Mouse (Mus musculus): Measurements from ENCODE around the gene Tnni1. TPM values are rescaled to one million over a fixed set of nuclear protein-coding genes. Genes with fewer than 3 reads are reported as not detected.

Gene Tnni1
- 1.1 and 1.6 TPM in 2 replicates for total RNA-seq (2012; rRNA removed)

DNA sequence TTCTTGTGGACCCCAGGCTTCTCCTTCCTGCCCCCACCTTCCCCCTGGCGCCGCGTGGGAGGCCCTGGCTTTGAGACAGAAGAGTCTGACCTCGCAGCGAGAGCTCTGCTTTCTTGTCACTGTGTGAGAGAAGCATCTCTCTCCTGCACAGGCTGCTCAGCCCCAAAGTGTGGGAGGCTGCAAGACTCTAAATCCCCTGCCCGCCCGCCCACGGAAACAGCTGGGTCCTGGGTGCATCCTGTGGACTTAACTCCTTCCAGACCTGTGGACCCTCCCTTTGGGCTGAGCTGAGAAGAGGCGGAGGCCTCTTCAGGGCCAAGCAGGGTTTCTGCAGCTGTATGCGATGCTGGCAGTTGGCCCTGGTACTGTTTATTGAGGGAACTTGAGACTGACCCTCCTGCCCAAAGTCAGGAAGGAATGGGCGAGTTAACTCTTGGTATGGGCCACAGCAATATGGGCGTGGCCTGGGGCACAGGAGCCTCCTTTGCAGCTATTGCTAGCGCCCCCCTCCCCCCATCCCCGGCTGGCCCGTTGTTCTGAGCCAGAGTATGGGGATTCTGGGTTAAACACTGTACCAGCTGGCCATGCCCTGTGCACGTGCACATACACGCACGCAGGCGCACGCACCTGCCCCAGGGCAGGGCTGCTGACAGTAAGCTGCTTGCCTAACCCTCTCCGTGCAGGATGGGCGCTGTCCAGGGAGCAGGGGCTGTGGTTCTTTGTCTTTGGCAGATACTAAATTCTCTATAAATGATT is at the start of gene Tnni1:
TSS of gene Tnni1 (plus strand) at position 655 of the 756 bp plus-strand sequence.
- Histone ChIP-seq H3K9me3 (ENCODE audit: control insufficient read depth, insufficient read depth, low read depth, low read length) (no peaks in the 10 kb centered on the region), H3K4me3 (ENCODE audit: insufficient read depth in 1 of 2, low read depth in 1 of 2, low read length in 2 of 2, poor library complexity in 1 of 2, severe bottlenecking in 1 of 2) (no peak within 1 kb of the TSS), H3K9ac (ENCODE audit: insufficient read depth, low read depth, low read length, poor library complexity, severe bottlenecking) (no peak within 1 kb of the TSS), H3K4me1 (ENCODE audit: control insufficient read depth in 2 of 2, insufficient read depth in 2 of 2, low read length in 2 of 2, poor library complexity in 1 of 2) (peaks cover 0 to 8% of the 10 kb centered on the region in 2 experiments; a peak in 1 of 4 replicates), H3K27ac (ENCODE audit: insufficient read depth, low read depth, low read length, poor library complexity, severe bottlenecking) (no peak within 1 kb of the TSS), H3K36me3 (ENCODE audit: control insufficient read depth, insufficient read depth, low read length, poor library complexity, severe bottlenecking) (no peaks in the 10 kb centered on the region)
- in situ Hi-C loops (cut with MboI; ENCODE audit: low sequenced_read_pairs in 2 of 2, unreplicated experiment in 2 of 2), result no loop called here
- no peak for DNase-seq (ENCODE audit: low read depth, low spot score)
- TF ChIP-seq HCFC1 (IDR thresholded peaks at IDR 0.05; ENCODE audit: borderline replicate concordance, insufficient read depth, low read length), result no peak
- TF ChIP-seq ZNF384 (IDR thresholded peaks at IDR 0.05; ENCODE audit: low read depth, low read length), result no peak
- no peak for TF ChIP-seq CHD2 (IDR thresholded peaks at IDR 0.05; ENCODE audit: low read depth, low read length)
- TF ChIP-seq ZC3H11A (IDR thresholded peaks at IDR 0.05; ENCODE audit: borderline replicate concordance, low read depth, low read length), result no peak
- TF ChIP-seq MAFK (IDR thresholded peaks at IDR 0.05; ENCODE audit: insufficient read depth, low read depth, low read length), result no peak

DNA sequence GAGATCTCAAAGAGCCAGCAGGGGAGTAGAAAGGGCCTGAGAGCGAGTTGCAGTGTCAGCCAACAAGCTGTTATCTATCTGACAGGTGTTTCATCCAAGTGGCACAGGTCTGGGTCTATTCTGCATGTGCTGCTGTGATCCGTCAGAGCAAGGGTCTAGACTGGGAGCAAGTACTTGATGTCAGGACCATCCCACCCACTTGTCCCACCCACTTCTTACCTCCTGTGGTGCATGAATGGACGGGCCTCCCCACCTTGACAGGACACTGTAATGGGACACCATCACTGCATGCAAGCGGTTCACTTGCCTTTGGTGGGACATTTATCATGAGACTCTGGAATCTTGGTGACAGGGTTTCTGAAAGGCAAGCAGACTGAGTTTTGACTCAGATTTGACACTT is 49.4 kb upstream of the Tnni1 start:
- Histone ChIP-seq H3K4me3 (ENCODE audit: insufficient read depth in 1 of 2, low read depth in 1 of 2, low read length in 2 of 2, poor library complexity in 1 of 2, severe bottlenecking in 1 of 2) (peak overlapping the region in 1 of 2 experiments; percentile 93; a peak in 3 of 4 replicates), H3K27ac (ENCODE audit: insufficient read depth, low read depth, low read length, poor library complexity, severe bottlenecking) (no peak overlapping the region; the same call in 1 of the 2 replicates), H3K36me3 (ENCODE audit: control insufficient read depth, insufficient read depth, low read length, poor library complexity, severe bottlenecking) (no peaks in the 10 kb centered on the region), H3K9me3 (ENCODE audit: control insufficient read depth, insufficient read depth, low read depth, low read length) (no peaks in the 10 kb centered on the region), H3K9ac (ENCODE audit: insufficient read depth, low read depth, low read length, poor library complexity, severe bottlenecking) (no peak overlapping the region), H3K4me1 (ENCODE audit: control insufficient read depth in 2 of 2, insufficient read depth in 2 of 2, low read length in 2 of 2, poor library complexity in 1 of 2) (peaks cover 2 to 27% of the 10 kb centered on the region in 2 experiments; a peak in 3 of 4 replicates)
- DNase-seq (ENCODE audit: low read depth, low spot score), result no peak
- TF ChIP-seq MAFK (IDR thresholded peaks at IDR 0.05; ENCODE audit: insufficient read depth, low read depth, low read length) (no peak), ZC3H11A (IDR thresholded peaks at IDR 0.05; ENCODE audit: borderline replicate concordance, low read depth, low read length) (no peak), ZNF384 (IDR thresholded peaks at IDR 0.05; ENCODE audit: low read depth, low read length) (no peak), HCFC1 (IDR thresholded peaks at IDR 0.05; ENCODE audit: borderline replicate concordance, insufficient read depth, low read length) (no peak), CHD2 (IDR thresholded peaks at IDR 0.05; ENCODE audit: low read depth, low read length) (no peak)
- in situ Hi-C loops (cut with MboI; ENCODE audit: low sequenced_read_pairs in 2 of 2, unreplicated experiment in 2 of 2), result no loop called here

DNA sequence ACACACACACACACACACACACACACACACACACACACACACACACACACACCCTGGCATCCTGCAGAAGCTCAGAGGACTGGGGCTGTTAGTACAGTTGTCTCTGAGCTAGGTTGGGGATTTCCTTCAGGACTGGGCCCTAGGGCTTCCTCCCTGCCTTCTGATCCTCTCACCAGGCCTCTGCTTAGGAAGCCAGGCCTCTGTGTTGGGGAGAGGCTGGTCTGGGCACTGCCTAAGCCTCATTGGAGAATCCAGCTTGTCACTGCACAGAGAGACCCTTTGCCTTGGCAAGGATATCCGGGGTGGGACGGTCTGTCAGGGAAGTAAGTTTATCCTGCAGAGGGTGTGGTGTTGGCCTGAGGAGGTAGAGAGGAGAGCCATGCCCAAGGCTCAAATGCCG is 48.9 kb upstream of the Tnni1 start:
- Histone ChIP-seq H3K27ac (ENCODE audit: insufficient read depth, low read depth, low read length, poor library complexity, severe bottlenecking) (no peak overlapping the region), H3K9me3 (ENCODE audit: control insufficient read depth, insufficient read depth, low read depth, low read length) (no peaks in the 10 kb centered on the region), H3K4me3 (ENCODE audit: insufficient read depth in 1 of 2, low read depth in 1 of 2, low read length in 2 of 2, poor library complexity in 1 of 2, severe bottlenecking in 1 of 2) (peak overlapping the region in 1 of 2 experiments; percentile 93; a peak in 1 of 4 replicates), H3K4me1 (ENCODE audit: control insufficient read depth in 2 of 2, insufficient read depth in 2 of 2, low read length in 2 of 2, poor library complexity in 1 of 2) (peaks cover 2 to 29% of the 10 kb centered on the region in 2 experiments; a peak in 3 of 4 replicates), H3K9ac (ENCODE audit: insufficient read depth, low read depth, low read length, poor library complexity, severe bottlenecking) (no peak overlapping the region), H3K36me3 (ENCODE audit: control insufficient read depth, insufficient read depth, low read length, poor library complexity, severe bottlenecking) (no peaks in the 10 kb centered on the region)
- in situ Hi-C loops (cut with MboI; ENCODE audit: low sequenced_read_pairs in 2 of 2, unreplicated experiment in 2 of 2), result no loop called here
- DNase-seq (ENCODE audit: low read depth, low spot score), result no peak
- TF ChIP-seq ZC3H11A (IDR thresholded peaks at IDR 0.05; ENCODE audit: borderline replicate concordance, low read depth, low read length) (no peak), ZNF384 (IDR thresholded peaks at IDR 0.05; ENCODE audit: low read depth, low read length) (no peak), MAFK (IDR thresholded peaks at IDR 0.05; ENCODE audit: insufficient read depth, low read depth, low read length) (no peak), CHD2 (IDR thresholded peaks at IDR 0.05; ENCODE audit: low read depth, low read length) (no peak), HCFC1 (IDR thresholded peaks at IDR 0.05; ENCODE audit: borderline replicate concordance, insufficient read depth, low read length) (no peak)

DNA sequence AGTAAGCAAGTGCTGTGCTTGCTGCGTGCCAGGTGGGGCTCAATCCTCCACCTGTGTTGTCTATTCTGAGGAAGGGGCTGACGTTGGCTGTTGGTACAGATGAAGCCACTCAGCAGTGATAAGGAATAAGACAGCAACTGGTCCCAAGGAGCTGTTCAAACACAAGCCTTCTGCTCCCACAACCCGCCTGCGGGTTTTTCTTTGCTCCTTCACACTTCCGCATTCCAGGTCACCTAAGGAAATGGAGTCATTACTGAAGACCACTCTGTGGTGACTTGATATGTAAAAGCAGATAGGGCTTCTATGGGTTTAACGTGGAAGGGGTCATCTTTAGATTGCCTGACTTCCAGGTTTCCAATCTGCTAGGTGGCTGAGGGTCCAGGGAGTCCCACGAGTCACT is 47.8 kb upstream of the Tnni1 start:
- TF ChIP-seq ZC3H11A (IDR thresholded peaks at IDR 0.05; ENCODE audit: borderline replicate concordance, low read depth, low read length) (no peak), HCFC1 (IDR thresholded peaks at IDR 0.05; ENCODE audit: borderline replicate concordance, insufficient read depth, low read length) (no peak), CHD2 (IDR thresholded peaks at IDR 0.05; ENCODE audit: low read depth, low read length) (no peak), ZNF384 (IDR thresholded peaks at IDR 0.05; ENCODE audit: low read depth, low read length) (no peak), MAFK (IDR thresholded peaks at IDR 0.05; ENCODE audit: insufficient read depth, low read depth, low read length) (no peak)
- peaks cover 2 to 31% of the 10 kb centered on the region in 2 experiments; a peak in 3 of 4 replicates for H3K4me1 ChIP-seq (ENCODE audit: control insufficient read depth in 2 of 2, insufficient read depth in 2 of 2, low read length in 2 of 2, poor library complexity in 1 of 2)
- no peaks in the 10 kb centered on the region for H3K36me3 ChIP-seq (ENCODE audit: control insufficient read depth, insufficient read depth, low read length, poor library complexity, severe bottlenecking)
- H3K27ac ChIP-seq (ENCODE audit: insufficient read depth, low read depth, low read length, poor library complexity, severe bottlenecking), result no peak overlapping the region
- in situ Hi-C loops (cut with MboI; ENCODE audit: low sequenced_read_pairs in 2 of 2, unreplicated experiment in 2 of 2), result no loop called here
- no peak overlapping the region for H3K9ac ChIP-seq (ENCODE audit: insufficient read depth, low read depth, low read length, poor library complexity, severe bottlenecking)
- no peak overlapping the region for H3K4me3 ChIP-seq (ENCODE audit: insufficient read depth in 1 of 2, low read depth in 1 of 2, low read length in 2 of 2, poor library complexity in 1 of 2, severe bottlenecking in 1 of 2)
- no peaks in the 10 kb centered on the region for H3K9me3 ChIP-seq (ENCODE audit: control insufficient read depth, insufficient read depth, low read depth, low read length)
- no peak for DNase-seq (ENCODE audit: low read depth, low spot score)
